Mouse (Mus musculus) urinary bladder, adult 2 months (tissue): ENCODE data around the gene Nenf. TPM values are rescaled to one million over a fixed set of nuclear protein-coding genes. Genes with fewer than 3 reads are reported as not detected.

Experiments
- DNase-seq: peaks from one replicate; pipeline ENCODE4 v3.0.0; 2022; ENCODE audit warnings: low spot score
- polyA plus RNA-seq: library from polyadenylated mRNA; depleted of rRNA; stranded (reverse); fragments of >200 nt; gene quantifications from 2 replicates; pipeline ENCODE4 v1.2.3, GENCODE M21; 2012; rRNA removed

The Nenf gene
- 180 and 193 TPM in 2 replicates for polyA plus RNA-seq

DNA sequence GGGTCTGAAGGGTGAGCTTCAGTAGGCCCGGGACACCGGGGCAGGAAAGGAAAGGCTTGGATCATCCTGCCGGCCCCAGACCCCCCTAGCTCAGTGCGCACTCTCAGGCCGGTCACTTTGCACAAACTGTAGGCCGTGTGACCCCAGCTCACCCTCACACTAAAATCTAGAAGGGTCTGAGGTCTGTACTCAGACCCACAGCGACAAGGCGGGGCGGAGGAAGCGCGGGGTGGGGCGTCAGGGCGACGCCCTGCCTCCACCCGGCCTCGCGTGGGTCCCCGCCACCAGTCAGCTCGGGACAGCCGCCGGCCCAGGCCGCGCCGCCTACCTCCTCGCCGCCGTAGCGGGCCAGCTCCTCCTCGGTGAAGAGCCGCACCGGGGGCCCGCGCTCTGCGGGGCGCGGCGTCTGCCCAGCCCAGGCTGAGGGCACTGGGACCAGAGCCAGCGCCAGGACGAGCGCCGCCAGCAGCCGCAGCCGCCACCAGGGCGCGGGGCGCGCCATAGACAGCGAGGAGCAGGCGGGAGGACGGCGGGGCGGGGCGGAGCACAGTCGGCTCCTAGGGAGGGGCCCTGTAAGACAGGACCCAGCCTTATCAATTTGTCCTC is at the start of gene Nenf:
TSS of gene Nenf (minus strand) at position 604 of the 606 bp plus-strand sequence.
- peak; percentile 77 for DNase-seq

DNA sequence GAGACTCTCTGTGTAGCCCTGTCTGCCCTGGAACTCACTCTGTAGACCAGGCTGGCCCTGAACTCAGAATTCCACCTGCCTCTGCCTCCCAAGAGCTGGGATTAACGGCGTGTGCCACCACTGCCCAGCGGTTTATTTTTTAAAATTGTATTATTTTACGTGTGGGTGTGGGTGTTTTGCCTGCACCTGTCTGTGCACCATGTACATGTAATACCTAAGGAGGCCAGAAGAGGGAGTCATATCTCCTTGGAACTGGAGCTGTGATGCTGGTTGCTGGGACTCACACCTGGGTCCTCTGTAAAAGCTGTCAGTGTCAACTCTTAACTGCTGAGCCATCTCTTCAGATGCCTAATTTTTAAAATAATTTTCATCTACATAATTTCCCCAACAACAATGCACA is 46.5 kb upstream of the Nenf start:
- DNase-seq = no peak

DNA sequence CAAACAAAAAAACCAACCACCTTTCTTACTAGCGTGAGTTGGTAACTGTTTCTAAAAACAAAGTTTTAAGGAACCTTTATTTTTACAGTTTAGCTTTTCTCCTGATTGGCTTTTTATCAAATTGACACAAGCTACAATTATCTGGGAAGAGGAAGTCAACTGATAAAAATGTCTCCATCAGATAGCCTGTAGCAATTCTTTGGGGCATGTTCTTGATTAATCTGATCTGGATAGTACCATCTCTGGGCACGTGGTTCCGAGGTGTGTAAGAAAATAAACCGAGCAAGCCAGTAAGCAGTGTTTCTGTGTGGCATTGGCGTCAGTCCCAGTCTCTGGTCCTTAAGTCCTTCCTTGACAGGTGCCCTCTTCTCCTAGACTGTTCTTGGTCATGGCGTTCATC is 44.4 kb upstream of the Nenf start:
- no peak for DNase-seq

DNA sequence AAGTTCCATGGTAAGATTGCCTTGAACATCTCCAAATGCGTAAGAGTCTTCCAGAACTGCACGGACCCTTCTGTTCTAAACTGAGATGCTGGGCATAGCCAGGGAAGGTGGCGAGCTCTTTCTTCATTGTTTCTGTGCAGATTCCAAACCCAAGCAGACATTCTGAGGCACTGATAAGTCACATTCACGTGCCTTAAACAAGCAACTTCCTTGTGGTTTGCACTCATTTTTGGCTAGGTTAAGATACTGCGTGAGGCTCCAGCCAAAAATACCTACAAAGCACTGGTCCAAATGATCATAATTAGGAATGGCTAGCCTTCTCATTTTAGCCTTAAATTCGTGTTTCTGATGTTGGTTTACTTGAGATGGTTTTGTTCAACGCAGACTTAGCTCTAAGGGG is 41.5 kb upstream of the Nenf start:
- DNase-seq = no peak

DNA sequence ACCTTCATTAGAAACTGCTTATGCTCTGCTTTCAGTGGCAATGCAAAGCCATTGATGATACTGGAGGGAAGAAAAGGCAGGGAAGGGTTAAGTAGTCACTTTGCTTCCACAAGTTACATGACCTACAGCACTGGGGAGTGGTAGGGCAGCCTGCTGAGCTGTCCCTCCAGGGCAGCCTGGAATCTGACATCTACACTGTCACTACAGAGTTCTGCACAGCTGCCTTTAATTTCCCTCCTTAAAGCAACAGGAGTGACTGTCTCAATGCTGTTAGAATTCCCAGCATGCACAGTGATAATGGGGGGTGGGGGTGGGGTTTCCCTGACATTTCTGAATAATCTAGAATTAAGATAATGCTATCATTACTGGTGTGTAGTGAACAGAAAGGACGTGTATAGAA is 38.9 kb upstream of the Nenf start:
- DNase-seq = no peak

DNA sequence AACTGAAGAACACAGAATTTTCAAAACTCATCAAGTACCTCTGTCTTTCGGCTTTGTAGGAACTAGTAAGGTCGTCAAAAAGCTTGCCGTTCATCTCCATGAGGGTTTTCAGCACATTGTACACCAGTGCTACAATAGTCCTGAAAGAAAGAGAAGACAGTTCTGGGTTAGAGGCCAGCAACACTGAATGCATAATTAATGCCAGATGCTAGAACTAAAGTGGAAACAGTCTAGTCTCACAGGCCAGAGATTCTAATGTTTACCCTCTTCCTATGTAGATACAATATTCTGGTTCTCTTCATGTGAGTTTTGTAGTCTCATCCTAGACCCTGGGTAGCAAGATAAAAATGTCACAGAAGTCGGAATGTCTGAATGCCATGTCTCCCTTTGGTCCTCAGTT is 35.8 kb upstream of the Nenf start:
- no peak for DNase-seq

DNA sequence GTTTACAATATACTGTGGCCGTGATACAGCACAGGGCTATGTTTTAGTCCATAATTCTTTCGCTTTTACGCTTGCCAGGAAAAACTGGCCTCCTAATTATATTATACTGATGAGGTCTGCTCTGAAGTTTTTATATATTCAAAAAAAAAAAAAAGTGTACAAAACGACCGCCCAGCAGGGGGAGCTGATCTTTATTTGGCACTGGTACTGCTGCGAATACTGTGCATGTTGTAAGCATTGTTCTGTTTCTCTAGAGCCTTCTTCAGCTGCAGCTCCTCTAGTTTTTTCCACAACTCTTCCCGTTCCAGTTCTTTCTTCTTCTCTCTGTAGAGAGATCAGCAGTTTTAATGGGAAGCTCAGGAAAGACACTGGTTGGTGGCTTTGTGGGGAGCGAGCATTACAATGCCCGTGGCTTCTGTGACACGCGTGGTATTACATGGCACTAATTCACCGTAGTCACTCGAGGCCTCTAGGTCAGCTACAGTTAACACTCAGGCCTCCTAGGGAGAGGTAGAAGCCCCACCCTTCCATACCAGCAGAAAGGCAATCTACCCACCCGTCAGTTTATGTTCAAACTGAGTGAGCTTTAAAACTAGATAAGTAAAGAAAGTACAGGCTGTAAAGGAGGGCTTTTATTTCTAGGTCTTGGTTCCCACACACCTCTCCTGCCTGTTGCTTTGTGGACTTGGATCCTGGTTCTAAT is 34.9 kb upstream of the Nenf start:
- no peak for DNase-seq

DNA sequence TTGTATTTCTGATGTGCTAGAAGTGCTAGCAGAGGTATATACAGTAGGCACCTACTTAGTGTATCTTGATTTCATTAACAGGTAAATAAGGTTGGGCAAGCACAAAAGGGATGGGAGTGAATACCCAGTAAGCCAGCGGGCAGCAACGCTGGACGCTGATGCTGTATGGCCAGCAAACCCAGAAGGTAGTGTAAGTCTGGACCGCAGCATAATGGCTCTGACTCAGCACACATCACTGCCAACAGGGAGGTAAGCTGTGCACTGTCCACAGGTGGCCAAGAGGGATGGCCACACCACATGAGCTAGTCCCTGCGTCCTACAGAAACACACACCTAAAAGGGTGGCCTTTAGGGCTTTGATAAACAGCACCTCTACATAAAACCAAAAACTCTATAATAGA is 32.4 kb upstream of the Nenf start:
- no peak for DNase-seq

DNA sequence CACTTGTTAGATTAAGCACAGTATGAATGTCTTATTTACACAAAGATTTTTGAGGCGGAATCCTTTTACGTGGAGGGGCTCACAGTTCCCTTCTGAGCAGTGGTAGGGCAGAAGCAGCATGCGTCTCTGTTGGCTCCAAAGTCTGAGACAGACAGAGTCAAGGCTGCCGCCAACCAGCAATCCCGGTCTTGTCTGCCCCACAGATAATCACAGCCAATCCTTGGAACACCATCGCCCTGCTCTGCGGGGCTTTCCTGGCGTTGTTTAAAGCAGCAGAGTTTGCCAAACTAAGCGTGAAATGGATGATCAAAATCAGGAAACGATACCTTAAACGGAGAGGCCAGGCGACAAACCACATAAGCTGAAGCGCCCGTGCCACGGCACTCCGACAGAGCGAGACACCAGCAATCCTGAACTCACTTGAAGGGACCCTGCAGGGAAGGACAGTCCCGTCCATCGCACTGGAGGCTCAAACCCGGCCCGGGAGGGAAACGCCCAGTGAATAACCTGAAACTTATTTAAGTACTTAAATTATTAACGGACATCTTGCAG is 31.6 kb upstream of the Nenf start:
- DNase-seq = no peak

DNA sequence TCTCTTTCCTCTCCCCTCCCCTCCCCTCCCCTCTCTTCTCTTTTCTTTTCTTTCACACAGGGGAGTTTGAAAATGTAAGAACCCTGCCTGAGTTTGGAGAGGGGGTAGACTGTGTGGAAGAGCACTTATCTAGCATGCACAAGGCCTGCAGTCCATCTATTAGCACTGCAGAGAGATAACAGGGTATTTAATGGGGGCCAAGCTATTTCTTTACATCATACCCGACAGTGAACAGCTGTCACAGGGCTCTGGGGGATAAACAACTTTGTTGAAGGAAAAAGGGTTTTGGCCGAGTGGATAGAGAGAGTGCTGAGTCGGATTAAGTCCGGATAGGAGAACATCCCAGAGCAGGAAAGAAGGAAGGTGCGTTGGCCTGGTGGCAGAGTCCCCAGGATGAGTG is 31.0 kb upstream of the Nenf start:
- DNase-seq = no peak

DNA sequence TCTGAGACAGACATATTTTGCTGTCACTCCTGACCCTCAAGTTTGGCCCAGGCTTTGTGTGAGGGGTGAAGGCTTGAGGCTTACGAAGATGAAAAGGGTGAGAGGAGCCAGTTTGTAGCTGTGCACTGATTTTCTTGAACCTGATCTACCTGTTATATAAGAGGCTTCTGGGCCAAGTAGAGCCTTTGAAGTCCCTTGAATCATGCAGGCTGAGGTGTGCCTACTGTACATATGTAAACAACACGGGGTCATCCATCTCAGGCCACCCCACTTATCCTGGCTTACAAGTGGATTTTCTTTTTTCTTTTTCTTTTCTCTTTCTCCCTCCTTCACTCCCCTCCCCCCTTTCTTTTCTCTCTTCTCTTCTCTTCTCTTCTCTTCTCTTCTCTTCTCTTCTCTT is 30.6 kb upstream of the Nenf start:
- DNase-seq = no peak

DNA sequence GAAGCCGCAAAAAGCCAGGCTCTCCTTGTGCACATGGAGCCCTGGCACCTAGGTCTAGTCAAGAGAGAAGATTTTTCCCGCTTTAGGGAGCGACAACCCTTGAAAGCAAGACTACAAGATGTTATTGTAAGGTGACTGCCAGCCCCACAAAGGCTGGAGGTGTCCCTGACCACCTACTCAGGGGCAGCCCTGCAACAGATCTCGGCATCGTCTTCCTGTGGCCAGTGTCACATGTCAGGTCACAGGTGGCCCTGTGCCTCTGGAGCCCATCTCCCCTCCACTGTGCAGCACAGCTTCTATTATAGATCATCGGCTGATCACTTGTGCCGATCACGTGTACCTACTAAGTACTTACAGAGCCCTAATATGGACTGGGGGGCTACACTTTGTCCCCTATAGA is 29.6 kb upstream of the Nenf start:
- no peak for DNase-seq

DNA sequence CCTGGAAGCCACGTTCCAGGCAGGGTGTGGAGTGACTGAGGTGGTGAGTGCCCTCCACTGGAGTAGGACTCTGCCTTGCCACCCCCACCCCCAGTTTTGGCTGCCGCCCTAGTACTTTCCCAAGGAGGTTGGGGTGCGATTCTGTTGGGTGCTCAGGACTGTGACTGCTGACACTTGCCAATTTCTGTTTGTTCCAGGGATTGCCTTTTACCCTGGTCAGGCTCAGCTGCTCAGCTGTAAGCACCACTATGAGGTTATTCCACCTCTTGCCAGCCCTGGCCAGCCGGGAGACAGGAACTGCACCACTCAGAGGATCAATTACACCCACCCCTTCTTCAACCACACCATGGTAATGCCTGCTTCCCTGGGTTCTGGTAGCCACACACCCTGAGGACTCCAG is 22.5 kb upstream of the Nenf start:
- DNase-seq = no peak

DNA sequence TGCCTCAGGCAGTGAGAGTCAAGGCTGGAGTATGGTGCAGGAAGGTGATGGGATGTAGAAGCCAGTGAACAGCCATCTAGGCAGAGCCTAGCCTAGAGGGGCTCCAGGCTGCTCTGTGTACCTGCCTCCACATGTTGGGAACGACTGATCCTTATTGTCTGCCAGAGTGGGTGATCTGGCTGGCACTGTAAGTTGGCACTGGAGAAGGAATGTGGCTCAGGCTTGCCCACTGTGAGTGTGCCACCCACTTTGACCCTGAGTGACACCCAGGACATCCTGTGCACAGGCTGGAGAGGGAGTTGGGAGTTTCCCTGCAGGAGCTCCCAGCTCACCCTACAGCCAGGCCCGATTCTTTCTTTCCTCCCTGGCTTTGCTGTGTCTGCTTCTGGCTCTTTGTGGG is 21.9 kb upstream of the Nenf start:
- no peak for DNase-seq

DNA sequence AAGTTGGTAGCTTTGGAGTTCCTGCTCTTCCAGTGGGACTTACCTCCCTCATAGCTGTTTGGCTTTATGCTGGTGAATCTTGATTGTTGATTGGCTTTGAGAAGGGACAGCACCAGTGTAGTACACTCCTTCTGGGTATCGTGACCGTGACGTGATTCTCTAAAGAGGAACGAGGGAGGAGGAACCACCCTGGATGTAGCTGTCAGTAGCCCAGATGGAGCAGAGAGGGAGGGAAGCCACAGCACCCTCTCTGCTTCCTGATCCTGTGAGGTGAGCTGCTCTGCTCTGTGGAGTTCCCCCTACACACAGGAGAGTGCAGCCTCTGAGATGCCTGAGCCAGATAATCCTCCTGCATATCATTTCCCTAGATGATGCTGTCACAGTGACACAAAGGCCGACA is 16.5 kb upstream of the Nenf start:
- no peak for DNase-seq

DNA sequence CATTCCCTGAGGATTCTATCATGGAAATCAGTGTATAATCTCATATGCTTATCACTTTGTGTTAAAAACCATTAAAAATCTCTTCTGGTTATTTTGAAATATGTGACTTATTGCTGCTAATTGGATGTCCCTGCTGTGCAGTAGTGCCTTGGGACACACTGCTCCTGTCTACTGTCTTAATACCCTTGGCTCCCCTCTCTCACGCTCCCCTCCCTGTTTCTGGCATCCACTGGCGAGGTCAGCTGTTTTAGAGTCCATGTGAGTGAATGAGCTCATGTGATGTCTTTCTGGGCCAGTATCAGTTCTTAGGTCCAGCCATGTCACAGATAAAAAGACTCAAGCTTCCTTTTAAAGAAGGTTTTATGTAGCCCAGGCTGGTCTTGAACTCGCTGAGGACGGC is 12.4 kb upstream of the Nenf start:
- no peak for DNase-seq

DNA sequence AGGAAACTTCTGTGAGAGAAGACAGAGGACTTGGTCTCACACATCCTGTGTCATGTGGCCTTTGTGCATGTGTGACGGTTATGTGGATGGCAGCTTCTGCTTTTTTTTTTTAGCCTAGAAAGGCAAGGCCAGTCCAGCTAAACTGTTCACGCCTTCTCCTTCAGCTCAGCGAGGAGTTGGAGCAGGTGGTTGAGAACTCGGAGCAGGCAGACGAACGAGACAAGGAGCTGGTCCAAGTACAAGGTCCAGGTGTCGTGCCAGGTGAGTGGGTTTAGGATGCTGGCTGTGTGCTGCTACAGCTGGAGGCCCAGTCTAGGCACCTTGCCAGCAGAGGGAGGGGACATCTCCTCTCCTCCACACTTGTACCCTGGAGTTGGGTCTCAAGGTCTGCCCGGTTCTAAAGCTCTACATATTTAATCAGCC is 10.0 kb upstream of the Nenf start:
- no peak for DNase-seq

DNA sequence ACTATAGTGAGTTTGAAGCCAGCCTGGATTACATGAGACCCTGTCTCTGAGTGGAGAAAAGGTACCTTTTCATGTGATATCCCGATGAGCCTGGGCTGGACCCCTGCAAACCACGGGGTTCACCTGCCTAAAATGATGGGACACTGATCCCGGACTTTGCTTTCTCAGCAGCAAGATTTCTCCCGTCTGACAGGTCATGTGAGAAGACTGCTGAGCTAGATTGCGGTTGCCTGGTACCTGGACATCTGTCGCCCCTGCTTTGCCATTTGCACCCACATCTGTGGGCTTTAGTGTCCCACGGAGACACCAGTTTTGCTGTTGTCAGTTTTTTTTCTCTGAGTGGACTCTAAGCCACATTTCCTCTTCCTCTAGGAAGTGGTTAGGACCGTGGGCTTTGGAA is 9.3 kb upstream of the Nenf start:
- DNase-seq = no peak

DNA sequence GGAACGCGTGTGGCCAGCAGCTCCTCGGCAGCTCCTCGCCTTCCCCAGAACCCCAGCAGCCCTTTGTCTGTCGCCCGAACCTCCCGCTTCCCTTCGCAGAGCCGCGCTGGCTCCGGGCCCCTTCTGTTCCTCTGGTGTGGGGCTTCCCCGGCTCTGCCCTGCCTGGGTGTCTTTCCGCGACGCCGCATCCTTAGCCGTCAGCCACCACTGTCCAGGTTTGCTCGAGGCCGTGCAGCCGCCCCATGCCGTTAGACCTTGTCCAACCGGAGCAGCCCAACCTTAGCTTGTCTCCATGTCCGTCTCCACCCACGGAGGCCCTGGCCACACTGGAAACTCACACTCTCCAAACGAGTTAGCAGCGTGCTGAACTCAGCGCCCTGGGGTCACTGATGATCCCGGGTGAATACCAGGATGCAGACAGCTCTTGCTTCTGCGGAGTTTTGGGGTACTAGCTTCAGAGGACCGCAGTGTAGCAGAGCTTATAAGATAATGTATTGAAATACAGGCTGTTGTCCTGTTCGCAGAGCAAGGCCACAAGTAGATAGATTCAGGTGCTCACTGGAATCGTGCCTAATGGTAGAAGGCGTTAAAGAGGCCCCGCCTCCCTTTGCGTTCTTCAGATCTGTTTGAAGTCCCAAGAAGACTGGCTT is 8.4 kb upstream of the Nenf start:
- DNase-seq = no peak

DNA sequence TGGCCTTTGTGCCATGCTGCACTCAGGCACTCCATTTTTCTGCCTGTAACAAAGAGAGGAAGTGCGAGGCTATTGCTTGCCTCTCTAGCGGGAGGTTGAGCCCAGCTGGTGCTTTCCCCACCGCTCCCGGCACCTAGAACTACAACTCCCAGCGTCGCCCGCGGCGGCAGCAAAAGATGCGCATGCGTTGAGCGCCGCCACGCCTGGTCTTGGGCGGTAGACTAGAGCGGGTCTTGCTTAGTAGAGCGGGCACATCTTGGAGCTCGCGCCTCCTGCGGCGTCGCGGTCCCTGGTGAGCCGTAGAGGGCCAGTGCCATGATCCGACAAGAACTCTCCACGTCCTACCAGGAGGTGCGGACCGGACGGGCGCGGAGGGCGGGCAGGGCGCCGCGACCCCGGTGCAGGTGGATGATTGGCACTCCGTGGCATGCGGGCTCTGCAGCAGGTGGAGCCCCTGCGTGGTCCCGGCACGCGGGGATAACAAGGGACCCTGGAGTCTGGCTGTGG is 7.8 kb upstream of the Nenf start, which contains the start of gene Tmem206:
TSS of gene Tmem206 (plus strand) at position 187 of the 507 bp plus-strand sequence.
- peak; percentile 89 for DNase-seq

DNA sequence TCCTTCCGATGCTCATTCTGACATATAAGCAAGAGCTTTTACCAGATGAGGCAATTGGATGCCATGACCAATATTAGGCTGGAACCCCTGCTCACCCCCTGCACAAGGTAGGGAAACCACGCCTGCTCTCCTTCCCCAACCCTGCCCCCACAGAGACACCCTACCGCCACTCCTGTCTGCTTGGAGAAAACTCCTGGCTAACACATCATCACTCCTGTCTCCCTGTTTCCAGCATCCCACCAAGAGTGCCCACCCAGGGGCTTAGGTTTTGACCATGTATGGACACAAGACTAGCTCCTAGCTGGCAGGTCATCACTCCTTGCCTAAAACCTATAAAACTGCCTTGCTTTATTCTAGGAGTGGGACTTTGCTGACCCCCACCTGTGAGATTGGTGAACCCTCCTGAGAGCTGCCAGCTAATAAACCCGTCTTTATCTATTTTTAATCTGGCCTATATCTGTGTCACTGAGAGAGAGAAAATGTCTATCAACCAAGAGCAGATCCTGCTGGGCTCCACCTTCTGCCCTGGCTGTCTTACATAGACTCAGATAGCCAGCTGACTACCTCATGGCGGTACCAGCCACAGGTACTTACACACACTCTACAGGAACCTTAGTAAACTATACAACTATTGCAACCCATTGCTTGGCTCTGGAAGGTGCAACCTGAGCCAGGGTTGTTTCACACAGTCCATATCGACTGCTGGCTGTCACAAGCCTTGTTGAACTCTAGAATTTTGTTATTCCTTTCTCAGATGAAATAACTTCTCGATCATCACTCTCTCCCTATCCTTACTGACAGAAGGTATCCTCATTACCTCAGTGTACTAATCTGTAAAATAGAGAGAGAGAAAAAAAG is 7.0 kb upstream of the Nenf start:
- DNase-seq = no peak

DNA sequence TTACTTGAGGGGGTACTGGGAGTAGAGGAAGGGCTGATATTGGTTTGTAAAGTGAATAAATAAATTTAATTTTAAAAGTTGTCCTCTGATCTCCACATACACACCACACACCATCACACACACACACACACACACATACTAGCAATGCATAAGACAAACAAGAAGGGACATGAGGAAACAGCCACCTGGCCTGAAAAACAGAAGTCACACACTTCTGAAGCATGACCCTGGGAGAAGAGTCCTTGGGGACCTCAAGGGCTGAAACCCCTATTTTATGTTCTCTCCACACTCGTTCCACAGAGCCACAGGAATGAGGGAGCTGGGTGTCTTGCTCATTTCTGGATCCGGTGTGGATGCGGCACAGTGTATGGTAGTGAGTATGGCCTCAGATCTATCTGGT is 5.4 kb upstream of the Nenf start:
- no peak for DNase-seq
